Mouse (Mus musculus) limb, embryonic 11.5 days (tissue): ENCODE measurements around the gene Efcab7. TPM values are rescaled to one million over a fixed set of nuclear protein-coding genes. Genes with fewer than 3 reads are reported as not detected.

ENCODE experiments used
- ATAC-seq: fragments of 200-750 bp; cut with Nextera tagmentation; 2 replicates; pipeline ENCODE4 v1.8.0; 2017; ENCODE audit warnings: low read depth; ENCODE audit not compliant: insufficient number of reproducible peaks, low FRiP score, low TSS enrichment
- DNase-seq: peaks from one replicate; pipeline ENCODE4 v3.0.0-alpha.2; 2015; ENCODE audit warnings: low spot score
- H3K27ac ChIP-seq: fragments of 300-500 bp; sonication (generic); replicated peaks from 2 replicates; pipeline ENCODE4 v1.5.1; 2014; ENCODE audit warnings: low read depth, mild to moderate bottlenecking, low read length
- H3K27me3 ChIP-seq: fragments of 300-500 bp; sonication (generic); 2 replicates; pipeline ENCODE4 v1.6.1; 2014; ENCODE audit warnings: mild to moderate bottlenecking, low read length, mixed read lengths; ENCODE audit not compliant: control insufficient read depth, insufficient read depth
- H3K36me3 ChIP-seq: fragments of 300-500 bp; sonication (generic); 2 replicates; pipeline ENCODE4 v1.6.1; 2014; ENCODE audit warnings: mild to moderate bottlenecking, low read length, moderate library complexity, mixed read lengths; ENCODE audit not compliant: control insufficient read depth, insufficient read depth
- H3K4me1 ChIP-seq: fragments of 300-500 bp; sonication (generic); 2 replicates; pipeline ENCODE4 v1.6.1; 2014; ENCODE audit warnings: low read length, mixed read lengths; ENCODE audit not compliant: control insufficient read depth, insufficient read depth
- H3K4me2 ChIP-seq: fragments of 300-500 bp; sonication (generic); 2 replicates; pipeline ENCODE4 v1.6.1; 2014; ENCODE audit warnings: low read depth, mild to moderate bottlenecking, moderate library complexity; ENCODE audit not compliant: severe bottlenecking
- H3K4me3 ChIP-seq: fragments of 300-500 bp; sonication (generic); 2 replicates; pipeline ENCODE4 v1.5.1; 2014; ENCODE audit warnings: low read depth, low read length
- H3K9ac ChIP-seq: fragments of 300-500 bp; sonication (generic); 2 replicates; pipeline ENCODE4 v1.6.1; 2014; ENCODE audit warnings: mild to moderate bottlenecking, low read length
- H3K9me3 ChIP-seq: fragments of 300-500 bp; sonication (generic); 2 replicates; pipeline ENCODE4 v1.6.1; 2016; ENCODE audit warnings: low read length; ENCODE audit not compliant: control insufficient read depth
- WGBS: fragments of 180-500 bp; shearing (Covaris S2); extraction: QIAGEN DNeasy Blood & Tissue Kit; methylation state at CpG from one replicate; pipeline ENCODE4 v1.1.7; 2014; 5-methylcytosine and 5-hydroxymethylcytosine counted together
- polyA plus RNA-seq: library from polyadenylated mRNA; unstranded; fragments of >200 nt; fragmentation: Nextera tagmentation; extraction: Ambion mirVana; gene quantifications from 2 replicates; pipeline ENCODE4 v1.2.1, GENCODE M21; 2014

The Efcab7 gene
- polyA plus RNA-seq, 1 experiment from 2014 or later: 24.8 TPM

DNA sequence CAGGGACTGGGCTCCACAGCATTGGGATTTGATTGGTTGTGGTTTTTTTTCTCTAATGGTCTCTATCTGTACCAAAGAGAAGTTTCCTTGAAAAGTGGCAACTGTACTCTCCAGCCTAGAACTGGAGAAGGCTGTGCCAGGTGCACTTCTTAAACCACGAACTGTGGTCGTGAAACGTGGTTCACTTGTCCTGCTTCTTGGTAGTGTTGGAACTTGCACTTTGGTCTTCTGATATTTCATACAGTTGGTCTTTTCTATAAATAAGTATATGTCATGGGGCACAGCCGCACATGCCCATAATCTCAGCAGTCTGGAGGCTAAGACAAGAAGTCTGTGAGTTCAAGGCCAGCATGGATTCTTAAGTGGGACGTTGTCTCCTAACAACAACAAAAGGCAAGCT is 107.3 kb downstream of the Efcab7 start:
- Histone ChIP-seq H3K4me3 (no peak overlapping the region), H3K9me3 (no peaks in the 10 kb centered on the region), H3K9ac (no peak overlapping the region), H3K36me3 (no peaks in the 10 kb centered on the region), H3K27me3 (no peaks in the 10 kb centered on the region), H3K4me1 (no peaks in the 10 kb centered on the region), H3K27ac (no peak overlapping the region), H3K4me2 (no peak overlapping the region)
- WGBS: 94% methylated on average over 5 of the region's 5 CpGs
- DNase-seq: no peak
- no peak for ATAC-seq

DNA sequence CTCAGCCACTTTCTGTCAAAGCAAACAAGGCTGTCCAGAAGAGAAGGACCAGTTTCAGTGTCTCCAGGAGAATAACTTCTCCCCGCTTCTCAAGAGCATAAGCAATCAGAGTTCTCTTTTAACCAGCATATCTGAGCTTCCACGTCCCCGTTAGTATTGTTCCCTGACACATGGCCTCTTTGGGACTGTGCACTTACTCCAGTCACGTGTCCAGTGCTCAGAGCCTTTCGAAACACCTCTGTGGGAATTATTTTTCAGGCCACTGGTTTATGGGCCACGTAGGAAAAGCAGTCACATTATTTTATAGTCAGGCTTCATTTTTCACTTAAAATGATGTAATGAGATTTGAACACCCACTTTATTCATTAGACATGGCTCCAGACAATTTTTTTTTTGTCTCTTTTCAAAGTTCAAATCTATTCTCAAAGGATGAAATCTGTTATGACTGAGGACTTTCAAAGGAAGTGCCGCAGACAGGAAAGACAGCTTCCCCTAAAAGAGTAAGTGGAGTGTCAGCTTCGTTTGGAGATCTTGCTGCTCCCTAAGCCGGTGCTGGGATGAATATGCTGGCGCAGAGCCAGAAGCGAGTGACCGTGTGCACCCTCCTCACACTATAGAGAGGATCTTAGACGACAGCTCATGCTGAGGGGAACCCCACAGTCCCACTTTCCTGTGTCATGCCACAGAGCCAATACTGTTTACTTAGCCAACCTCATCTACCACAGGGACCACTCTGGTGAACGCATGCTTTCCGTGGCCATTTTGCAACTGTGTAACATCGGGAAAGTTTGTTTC is 110.9 kb downstream of the Efcab7 start:
- Histone ChIP-seq H3K27me3 (no peaks in the 10 kb centered on the region), H3K36me3 (no peaks in the 10 kb centered on the region), H3K9ac (no peak overlapping the region), H3K27ac (no peak overlapping the region), H3K4me1 (no peaks in the 10 kb centered on the region), H3K4me3 (no peak overlapping the region), H3K4me2 (no peak overlapping the region), H3K9me3 (no peaks in the 10 kb centered on the region)
- ATAC-seq: no peak
- 78% methylated on average over 16 of the region's 16 CpGs for WGBS
- no peak for DNase-seq

DNA sequence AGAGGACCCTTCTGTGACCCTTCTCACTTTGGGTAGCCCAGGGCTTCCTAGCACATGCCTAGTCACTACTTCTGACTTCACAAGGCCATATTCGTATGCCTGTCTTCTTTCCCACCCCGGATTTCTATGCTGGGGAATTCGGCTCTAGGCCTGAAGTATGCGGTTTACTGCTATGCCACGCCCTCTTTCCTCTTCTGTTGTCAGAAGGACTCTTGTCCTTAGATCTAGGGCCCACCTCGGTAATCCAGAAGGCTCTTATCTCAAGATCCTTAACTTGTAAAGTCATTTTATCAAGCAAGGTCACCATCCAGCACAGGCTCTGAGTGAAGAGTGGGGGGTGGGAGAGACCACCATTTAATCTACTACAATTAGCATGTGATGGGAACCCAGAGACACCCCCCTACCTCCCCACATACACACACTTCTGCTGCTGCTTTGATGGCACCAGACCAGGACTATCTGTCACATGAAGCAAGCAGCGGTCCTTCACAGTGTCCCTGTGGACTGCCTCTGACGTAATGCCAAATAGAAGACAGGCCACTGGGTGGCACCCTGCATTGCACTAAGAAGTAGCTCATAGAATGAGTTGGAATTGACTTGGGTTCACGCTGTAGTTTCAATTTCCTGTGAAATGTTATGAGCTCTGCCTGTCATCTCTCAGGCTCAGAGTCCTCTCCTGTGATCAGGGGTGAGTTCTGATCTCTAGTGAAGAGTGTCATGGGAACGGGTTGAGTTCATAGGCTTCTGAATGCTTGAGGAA is 112.8 kb downstream of the Efcab7 start:
- WGBS: 73% methylated on average over 10 of the region's 10 CpGs
- DNase-seq: no peak

DNA sequence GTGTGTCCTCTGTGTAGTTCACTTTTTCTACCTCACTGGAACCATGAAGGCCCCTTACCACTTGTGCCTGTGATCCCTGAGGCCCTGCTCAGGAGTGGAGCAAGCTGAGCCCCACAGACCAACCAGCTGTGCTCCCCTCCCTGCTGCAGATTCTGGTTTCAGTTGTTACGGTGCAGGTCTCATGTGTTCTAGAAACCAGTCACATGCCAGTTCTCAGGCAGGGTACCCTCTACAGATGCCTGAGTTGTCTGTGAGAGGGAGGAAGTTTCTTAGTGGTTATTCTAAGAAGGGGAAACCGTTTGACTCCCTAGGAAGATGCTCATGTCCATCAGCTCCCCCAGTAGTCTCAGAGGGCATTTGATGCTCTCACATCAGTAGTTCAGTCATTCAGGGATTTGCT is 115.6 kb downstream of the Efcab7 start:
- WGBS: 84% methylated on average over 2 of the region's 2 CpGs
- no peaks in the 10 kb centered on the region for H3K9me3 ChIP-seq

More for the DNA sequence above, 112.8 kb downstream of the Efcab7 start:
- H3K4me1 ChIP-seq: no peaks in the 10 kb centered on the region
- no peak overlapping the region for H3K27ac ChIP-seq
- H3K36me3 ChIP-seq: no peaks in the 10 kb centered on the region
- no peak overlapping the region for H3K9ac ChIP-seq
- no peaks in the 10 kb centered on the region for H3K27me3 ChIP-seq
- no peak overlapping the region for H3K4me3 ChIP-seq
- no peaks in the 10 kb centered on the region for H3K9me3 ChIP-seq
- H3K4me2 ChIP-seq: no peak overlapping the region
- ATAC-seq: no peak

DNA sequence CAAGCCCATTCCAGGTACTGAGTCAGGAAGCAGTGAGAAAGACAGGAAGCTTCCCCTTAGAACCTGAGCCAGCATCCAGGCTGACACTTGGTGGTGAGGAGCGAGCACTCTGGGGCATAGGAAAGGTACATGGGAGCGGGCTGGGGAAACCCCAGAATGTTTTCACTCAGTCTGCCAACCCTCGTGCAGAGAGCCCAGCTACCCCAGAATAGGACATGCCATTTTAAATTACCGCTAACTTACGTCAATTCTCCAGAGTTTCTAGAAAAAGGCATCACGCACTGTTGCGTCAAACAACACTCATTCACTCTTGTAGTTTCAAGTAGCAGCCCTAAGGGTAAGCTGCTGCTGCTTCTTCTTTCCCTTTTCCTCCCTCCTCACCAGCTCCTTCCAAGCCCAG is 116.0 kb downstream of the Efcab7 start:
- Histone ChIP-seq H3K27ac (no peak overlapping the region), H3K4me1 (no peaks in the 10 kb centered on the region), H3K4me3 (no peak overlapping the region), H3K9ac (no peak overlapping the region), H3K4me2 (no peak overlapping the region), H3K27me3 (no peaks in the 10 kb centered on the region), H3K36me3 (no peaks in the 10 kb centered on the region), H3K9me3 (no peaks in the 10 kb centered on the region)
- WGBS: 93% methylated on average over 7 of the region's 7 CpGs
- DNase-seq (no peak), ATAC-seq (no peak)

More for the DNA sequence above, 115.6 kb downstream of the Efcab7 start:
- Histone ChIP-seq H3K4me3 (no peak overlapping the region), H3K4me1 (no peaks in the 10 kb centered on the region), H3K9ac (no peak overlapping the region), H3K4me2 (no peak overlapping the region), H3K27me3 (no peaks in the 10 kb centered on the region), H3K36me3 (no peaks in the 10 kb centered on the region), H3K27ac (no peak overlapping the region)
- ATAC-seq: no peak
- DNase-seq: no peak

DNA sequence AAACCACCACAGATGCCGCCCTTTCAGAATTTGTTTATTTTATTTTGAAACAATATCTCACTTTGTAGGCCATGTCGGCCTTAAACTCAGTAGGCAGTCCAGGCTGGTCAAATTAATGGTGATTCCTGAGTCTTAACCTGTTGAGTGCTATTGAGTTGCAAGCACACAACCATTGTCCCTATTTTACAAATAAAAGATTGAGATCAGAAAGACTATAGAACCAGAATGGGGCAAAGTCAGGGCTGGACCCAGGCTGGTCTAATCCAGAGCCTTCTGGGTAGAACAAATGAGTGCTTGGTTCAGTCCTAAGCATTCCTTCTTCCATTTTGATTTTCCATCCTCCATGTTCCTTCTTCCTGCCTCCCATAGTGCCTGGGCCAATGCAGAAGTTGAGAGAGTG is 117.5 kb downstream of the Efcab7 start:
- no peak overlapping the region for H3K4me3 ChIP-seq
- ATAC-seq: no peak
- H3K4me2 ChIP-seq: no peak overlapping the region

DNA sequence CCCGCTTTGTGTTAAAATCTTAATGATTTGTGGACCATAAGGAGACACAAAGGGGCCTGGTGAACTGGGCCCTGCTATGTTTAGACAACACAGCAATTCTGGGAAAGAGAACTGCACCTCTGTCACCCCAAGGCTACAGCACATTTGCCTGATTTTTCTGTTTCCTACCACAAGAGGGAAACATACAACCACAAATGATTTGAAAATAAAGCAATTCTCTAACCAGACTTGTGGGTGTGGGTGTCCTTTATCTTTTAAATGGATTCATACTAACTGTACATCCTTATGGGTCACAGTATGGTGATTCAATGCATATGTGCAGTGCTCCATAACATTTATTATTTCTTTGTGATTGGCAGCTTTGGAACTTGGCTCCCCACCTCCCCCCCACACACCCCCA is 118.2 kb downstream of the Efcab7 start:
- no peak for ATAC-seq
- 71% methylated on average over 1 of the region's 1 CpGs for WGBS
- no peaks in the 10 kb centered on the region for H3K27me3 ChIP-seq

More for the DNA sequence above, 117.5 kb downstream of the Efcab7 start:
- Histone ChIP-seq H3K36me3 (no peaks in the 10 kb centered on the region), H3K4me1 (no peaks in the 10 kb centered on the region), H3K27me3 (no peaks in the 10 kb centered on the region), H3K27ac (no peak overlapping the region), H3K9me3 (no peaks in the 10 kb centered on the region), H3K9ac (no peak overlapping the region)
- WGBS: 88% methylated on average over 2 of the region's 2 CpGs
- no peak for DNase-seq

DNA sequence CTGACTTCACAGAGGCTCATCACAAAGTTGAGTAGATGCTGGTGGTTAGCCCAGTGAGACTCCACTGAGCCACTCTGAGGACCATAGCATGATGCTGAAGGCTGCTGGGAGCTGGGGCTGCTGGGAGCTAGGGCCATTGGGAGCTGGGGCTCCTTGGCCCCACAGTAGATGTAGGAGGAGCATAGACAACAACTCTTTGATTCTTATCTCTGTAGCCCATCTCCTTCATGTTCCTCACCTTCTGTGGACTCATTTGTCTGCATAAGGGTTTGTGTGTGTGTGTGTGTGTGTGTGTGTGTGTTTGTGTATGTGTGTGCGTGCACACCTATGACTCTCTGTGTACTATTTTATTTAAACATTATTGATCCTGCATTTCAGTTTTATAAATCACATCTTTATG is 118.9 kb downstream of the Efcab7 start:
- H3K9ac ChIP-seq: no peak overlapping the region
- H3K27ac ChIP-seq: no peak overlapping the region
- 93% methylated on average over 1 of the region's 1 CpGs for WGBS
- H3K4me2 ChIP-seq: no peak overlapping the region
- no peak overlapping the region for H3K4me3 ChIP-seq
- H3K9me3 ChIP-seq: no peaks in the 10 kb centered on the region
- DNase-seq (no peak), ATAC-seq (no peak)
- no peaks in the 10 kb centered on the region for H3K27me3 ChIP-seq
- H3K4me1 ChIP-seq: no peaks in the 10 kb centered on the region
- H3K36me3 ChIP-seq: no peaks in the 10 kb centered on the region

More for the DNA sequence above, 118.2 kb downstream of the Efcab7 start:
- H3K27ac ChIP-seq: no peak overlapping the region
- no peaks in the 10 kb centered on the region for H3K9me3 ChIP-seq
- H3K9ac ChIP-seq: no peak overlapping the region
- H3K36me3 ChIP-seq: no peaks in the 10 kb centered on the region
- no peak for DNase-seq
- H3K4me2 ChIP-seq: no peak overlapping the region
- no peaks in the 10 kb centered on the region for H3K4me1 ChIP-seq
- no peak overlapping the region for H3K4me3 ChIP-seq
